Mouse (Mus musculus) limb, embryonic 12.5 days (tissue): ENCODE data around the gene Tln2. TPM values are rescaled to one million over a fixed set of nuclear protein-coding genes. Genes with fewer than 3 reads are reported as not detected.
"Not testable (repeated sequence)": the region's sequence is repeated elsewhere in the genome, so short reads cannot be mapped to it uniquely, and the experiment has no call there.

Experiments used
- ATAC-seq: fragments of 200-750 bp; cut with Nextera tagmentation; 2 replicates; pipeline ENCODE4 v1.8.0; 2017; ENCODE audit warnings: low read depth, moderate TSS enrichment; ENCODE audit not compliant: insufficient number of reproducible peaks, insufficient read depth, low FRiP score, low TSS enrichment
- H3K27ac ChIP-seq: fragments of 300-500 bp; sonication (generic); 2 replicates; pipeline ENCODE4 v1.5.1; 2016; ENCODE audit warnings: mild to moderate bottlenecking, moderate library complexity
- H3K27me3 ChIP-seq: fragments of 300-500 bp; sonication (generic); 2 replicates; pipeline ENCODE4 v1.6.1; 2016; ENCODE audit warnings: mild to moderate bottlenecking, moderate library complexity
- H3K36me3 ChIP-seq: fragments of 300-500 bp; sonication (generic); 2 replicates; pipeline ENCODE4 v1.6.1; 2016; ENCODE audit warnings: mild to moderate bottlenecking, moderate library complexity
- H3K4me1 ChIP-seq: fragments of 300-500 bp; sonication (generic); replicated peaks from 2 replicates; pipeline ENCODE4 v1.6.1; 2016
- H3K4me2 ChIP-seq: fragments of 300-500 bp; sonication (generic); 2 replicates; pipeline ENCODE4 v1.6.1; 2016; ENCODE audit warnings: mild to moderate bottlenecking, moderate library complexity
- H3K4me3 ChIP-seq: fragments of 300-500 bp; sonication (generic); replicated peaks from 2 replicates; pipeline ENCODE4 v1.5.1; 2016; ENCODE audit warnings: mild to moderate bottlenecking
- H3K9ac ChIP-seq: fragments of 300-500 bp; sonication (generic); replicated peaks from 2 replicates; pipeline ENCODE4 v1.6.1; 2016; ENCODE audit warnings: mild to moderate bottlenecking, moderate library complexity
- H3K9me3 ChIP-seq: fragments of 300-500 bp; sonication (generic); 2 replicates; pipeline ENCODE4 v1.6.1; 2016; ENCODE audit warnings: mild to moderate bottlenecking, moderate library complexity
- WGBS: fragments of 180-500 bp; shearing (Covaris S2); methylation state at CpG from one replicate; pipeline ENCODE4 v1.1.7; 2016; 5-methylcytosine and 5-hydroxymethylcytosine counted together
- polyA plus RNA-seq: library from polyadenylated mRNA; unstranded; fragments of >200 nt; fragmentation: Nextera tagmentation; extraction: Ambion mirVana; gene quantifications from 2 replicates; pipeline ENCODE4 v1.2.1, GENCODE M21; 2016

Tln2 gene
- polyA plus RNA-seq, 1 experiment from 2014 or later, result 37.3 TPM

DNA sequence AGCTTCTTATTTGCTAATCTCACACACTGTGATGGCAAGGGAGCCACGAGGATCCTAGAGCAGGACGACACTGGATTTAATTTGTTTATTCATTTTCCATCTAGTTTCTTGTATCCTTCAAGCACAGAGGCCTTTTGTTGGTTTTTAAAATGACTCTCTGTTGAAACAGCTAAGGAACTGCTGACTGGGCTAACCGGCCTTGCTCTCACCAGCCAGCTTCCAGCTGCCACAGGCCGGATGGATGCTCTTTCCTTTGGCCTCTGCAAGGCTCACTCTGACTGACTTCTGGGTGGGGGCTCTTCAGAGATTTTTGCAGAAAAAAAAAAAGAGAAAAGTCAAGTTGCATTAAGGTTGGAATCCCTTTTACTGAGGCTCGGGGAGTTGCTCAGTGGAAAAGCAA, 258.7 kb downstream of the Tln2 start:
- no peaks in the 10 kb centered on the region for H3K27me3 ChIP-seq
- H3K4me1 ChIP-seq, result peaks cover 5% of the 10 kb centered on the region; the same call in 1 of the 2 replicates
- no peak overlapping the region for H3K27ac ChIP-seq
- H3K4me2 ChIP-seq, result no peak overlapping the region
- no peak for ATAC-seq
- peaks cover 14% of the 10 kb centered on the region; the same call in 1 of the 2 replicates for H3K36me3 ChIP-seq
- H3K9ac ChIP-seq, result no peak overlapping the region
- H3K9me3 ChIP-seq, result no peaks in the 10 kb centered on the region
- H3K4me3 ChIP-seq, result no peak overlapping the region
- WGBS, result 83% methylated on average over 5 of the region's 5 CpGs

DNA sequence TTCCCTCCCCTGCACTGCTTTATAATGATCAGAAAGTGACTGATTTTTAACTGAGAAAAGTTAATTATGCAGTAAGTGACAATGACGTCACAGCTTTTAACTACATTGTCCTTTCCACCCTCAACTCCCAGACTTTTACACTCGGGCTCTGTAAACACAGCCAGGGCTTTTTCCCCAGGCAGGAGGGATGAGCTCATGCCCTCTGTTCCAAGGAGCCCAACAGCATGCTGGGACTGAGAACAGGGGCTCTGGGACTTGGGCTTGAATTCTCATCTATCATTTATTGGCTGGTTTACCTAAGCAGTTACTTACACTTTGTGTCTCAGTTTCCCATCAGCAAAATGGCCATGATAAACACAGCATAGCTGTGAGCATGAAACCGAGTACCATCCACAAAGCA, 259.2 kb downstream of the Tln2 start:
- Histone ChIP-seq H3K9ac (no peak overlapping the region), H3K4me3 (no peak overlapping the region), H3K27me3 (no peaks in the 10 kb centered on the region), H3K4me2 (no peak overlapping the region), H3K4me1 (peaks cover 5% of the 10 kb centered on the region; the same call in 1 of the 2 replicates), H3K36me3 (peaks cover 16% of the 10 kb centered on the region; the same call in 1 of the 2 replicates), H3K27ac (no peak overlapping the region), H3K9me3 (no peaks in the 10 kb centered on the region)
- no peak for ATAC-seq
- WGBS, result 47% methylated on average over 3 of the region's 3 CpGs

DNA sequence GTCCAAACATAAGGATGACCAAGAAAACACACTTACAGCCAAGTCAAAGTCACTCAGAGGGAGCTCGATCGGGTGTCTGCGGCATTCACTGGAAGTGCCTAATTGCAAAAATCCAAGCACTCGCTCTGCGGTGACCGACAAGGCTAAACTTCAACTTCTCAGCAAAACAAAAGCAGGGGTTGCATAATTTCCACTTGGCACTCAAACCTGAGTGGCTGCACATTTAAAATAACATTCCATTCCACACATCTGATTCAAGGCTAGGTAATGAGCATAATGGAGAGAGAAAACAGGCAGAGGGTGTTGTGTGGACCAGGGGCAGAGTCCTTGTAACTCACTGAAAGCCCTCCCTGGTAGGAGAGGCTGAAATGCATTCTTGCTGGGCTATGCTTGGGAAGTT, 260.3 kb downstream of the Tln2 start:
- Histone ChIP-seq H3K9ac (no peak overlapping the region), H3K4me1 (peaks cover 5% of the 10 kb centered on the region; the same call in 1 of the 2 replicates), H3K4me2 (no peak overlapping the region), H3K36me3 (peaks cover 16% of the 10 kb centered on the region; the same call in 1 of the 2 replicates), H3K9me3 (no peaks in the 10 kb centered on the region), H3K27me3 (no peaks in the 10 kb centered on the region), H3K4me3 (no peak overlapping the region), H3K27ac (no peak overlapping the region)
- 93% methylated on average over 6 of the region's 6 CpGs for WGBS
- ATAC-seq, result no peak

- Histone ChIP-seq H3K27ac (no peak overlapping the region), H3K9me3 (no peaks in the 10 kb centered on the region), H3K4me3 (no peak overlapping the region), H3K4me1 (peaks cover 5% of the 10 kb centered on the region; the same call in 1 of the 2 replicates), H3K4me2 (no peak overlapping the region), H3K27me3 (no peaks in the 10 kb centered on the region), H3K36me3 (peaks cover 11% of the 10 kb centered on the region; the same call in 1 of the 2 replicates), H3K9ac (no peak overlapping the region)
- WGBS, result 67% methylated on average over 6 of the region's 6 CpGs
- ATAC-seq, result no peak
Measured at GRCm38 (mm10) chr9:67297236-67297889, 262.1 kb downstream of the Tln2 start.

GRCm38 (mm10) chr9:67287457-67287856, 272.0 kb downstream of the Tln2 start:
- Histone ChIP-seq H3K4me1 (peaks cover 9% of the 10 kb centered on the region), H3K9ac (no peak overlapping the region), H3K36me3 (peaks cover 17% of the 10 kb centered on the region), H3K4me3 (no peak overlapping the region), H3K9me3 (no peaks in the 10 kb centered on the region), H3K4me2 (no peak overlapping the region), H3K27me3 (no peaks in the 10 kb centered on the region), H3K27ac (no peak overlapping the region)
- 94% methylated on average over 4 of the region's 4 CpGs for WGBS
- no peak for ATAC-seq

GRCm38 (mm10) chr9:67286801-67287200, 272.7 kb downstream of the Tln2 start:
- Histone ChIP-seq H3K4me2 (no peak overlapping the region), H3K27me3 (no peaks in the 10 kb centered on the region), H3K4me1 (peaks cover 16% of the 10 kb centered on the region), H3K9me3 (no peaks in the 10 kb centered on the region), H3K27ac (no peak overlapping the region), H3K36me3 (peaks cover 17% of the 10 kb centered on the region), H3K9ac (no peak overlapping the region), H3K4me3 (no peak overlapping the region)
- WGBS, result 93% methylated on average over 3 of the region's 3 CpGs
- ATAC-seq, result no peak

- H3K4me1 ChIP-seq, result peaks cover 22% of the 10 kb centered on the region
- no peak overlapping the region for H3K27ac ChIP-seq
- 78% methylated on average over 3 of the region's 3 CpGs for WGBS
- H3K9me3 ChIP-seq, result no peaks in the 10 kb centered on the region
- H3K9ac ChIP-seq, result no peak overlapping the region
- no peak overlapping the region for H3K4me2 ChIP-seq
- H3K4me3 ChIP-seq, result no peak overlapping the region
- H3K27me3 ChIP-seq, result no peaks in the 10 kb centered on the region
- ATAC-seq, result no peak
- peaks cover 17% of the 10 kb centered on the region for H3K36me3 ChIP-seq
Measured at GRCm38 (mm10) chr9:67285544-67285943, 274.0 kb downstream of the Tln2 start.

DNA sequence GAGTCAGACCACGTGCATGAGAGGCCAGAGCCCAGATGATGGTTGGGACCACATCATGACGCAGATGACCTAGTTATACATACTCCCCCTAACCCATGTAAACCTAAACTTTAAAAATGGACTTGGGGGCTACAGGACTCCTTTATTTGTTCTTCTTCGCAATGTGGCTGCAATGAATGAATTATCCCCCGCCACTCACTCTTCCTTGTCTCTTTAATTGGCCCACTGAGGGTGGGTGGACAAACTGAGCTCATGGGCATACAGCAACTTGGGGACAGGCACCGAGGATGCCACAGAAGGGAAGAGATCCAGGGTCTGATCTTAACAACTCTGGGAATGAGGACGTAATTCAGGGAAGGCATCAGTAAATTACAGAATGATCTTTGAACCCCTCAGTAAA, 277.7 kb downstream of the Tln2 start:
- no peaks in the 10 kb centered on the region for H3K27me3 ChIP-seq
- H3K4me1 ChIP-seq, result peaks cover 22% of the 10 kb centered on the region
- no peak overlapping the region for H3K4me2 ChIP-seq
- H3K4me3 ChIP-seq, result no peak overlapping the region
- no peak overlapping the region for H3K9ac ChIP-seq
- H3K9me3 ChIP-seq, result no peaks in the 10 kb centered on the region
- peaks cover 14% of the 10 kb centered on the region for H3K36me3 ChIP-seq
- peak overlapping the region; percentile 42; the same call in 1 of the 2 replicates for H3K27ac ChIP-seq
- ATAC-seq, result no peak
- WGBS, result 66% methylated on average over 6 of the region's 6 CpGs

- H3K4me1 ChIP-seq, result peaks cover 22% of the 10 kb centered on the region
- H3K9me3 ChIP-seq, H3K4me3 ChIP-seq, H3K9ac ChIP-seq, H3K27ac ChIP-seq, H3K27me3 ChIP-seq, ATAC-seq, H3K4me2 ChIP-seq: not testable (repeated sequence)
- H3K36me3 ChIP-seq, result peaks cover 12% of the 10 kb centered on the region
Measured at GRCm38 (mm10) chr9:67280311-67280710, 279.2 kb downstream of the Tln2 start.

- no peaks in the 10 kb centered on the region for H3K27me3 ChIP-seq
- WGBS, result 94% methylated on average over 6 of the region's 6 CpGs
- H3K27ac ChIP-seq, result no peak overlapping the region
- no peak overlapping the region for H3K4me3 ChIP-seq
- H3K9me3 ChIP-seq, result no peaks in the 10 kb centered on the region
- no peak for ATAC-seq
- H3K4me2 ChIP-seq, result no peak overlapping the region
- H3K9ac ChIP-seq, result no peak overlapping the region
- peaks cover 12% of the 10 kb centered on the region for H3K36me3 ChIP-seq
- peaks cover 3% of the 10 kb centered on the region for H3K4me1 ChIP-seq
Measured at GRCm38 (mm10) chr9:67276446-67276845, 283.1 kb downstream of the Tln2 start.

GRCm38 (mm10) chr9:67274296-67274695, 285.2 kb downstream of the Tln2 start:
- no peak for ATAC-seq
- Histone ChIP-seq H3K9me3 (no peaks in the 10 kb centered on the region), H3K27ac (no peak overlapping the region), H3K4me3 (no peak overlapping the region), H3K36me3 (peaks cover 12% of the 10 kb centered on the region), H3K4me2 (no peak overlapping the region), H3K9ac (no peak overlapping the region), H3K27me3 (no peaks in the 10 kb centered on the region), H3K4me1 (peaks cover 12% of the 10 kb centered on the region)
- 43% methylated on average over 3 of the region's 3 CpGs for WGBS

DNA sequence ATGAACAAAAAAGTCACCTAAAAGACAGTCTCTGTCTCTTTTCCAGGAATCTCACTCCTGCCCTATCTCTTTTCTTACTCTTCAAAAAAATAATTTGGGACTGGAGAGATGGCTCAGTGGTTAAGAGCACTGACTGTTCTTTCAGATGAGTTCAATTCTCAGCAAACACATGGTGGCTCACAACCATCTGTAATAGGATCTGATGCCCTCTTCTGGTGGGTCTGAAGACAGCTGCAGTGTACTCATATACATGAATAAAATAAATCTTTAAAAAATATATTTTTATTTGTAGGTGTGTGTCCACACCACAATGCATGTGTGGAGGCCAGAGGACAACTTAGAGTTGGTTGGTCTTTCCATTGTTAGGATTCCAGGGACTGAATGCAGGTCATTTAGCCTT, 286.1 kb downstream of the Tln2 start:
- Histone ChIP-seq H3K4me1 (peaks cover 21% of the 10 kb centered on the region), H3K27ac (no peak overlapping the region), H3K4me2 (no peak overlapping the region), H3K27me3 (no peaks in the 10 kb centered on the region), H3K36me3 (peaks cover 12% of the 10 kb centered on the region), H3K9ac (no peak overlapping the region), H3K9me3 (no peaks in the 10 kb centered on the region), H3K4me3 (no peak overlapping the region)
- ATAC-seq, result no peak
